Mouse (Mus musculus) testis, adult 2 months (tissue): Measurements from ENCODE around the gene Klhl40. TPM values are rescaled to one million over a fixed set of nuclear protein-coding genes. Genes with fewer than 3 reads are reported as not detected.

Experiments
- H3K27ac ChIP-seq: fragments of 200-500 bp; 2 replicates; pipeline ENCODE4 v1.5.1; 2012; ENCODE audit warnings: low read depth, low read length; ENCODE audit not compliant: control insufficient read depth, insufficient read depth
- H3K27me3 ChIP-seq: fragments of 200-500 bp; 2 replicates; pipeline ENCODE4 v1.6.1; 2012; ENCODE audit warnings: mild to moderate bottlenecking, low read length, moderate library complexity; ENCODE audit not compliant: control insufficient read depth, insufficient read depth
- H3K36me3 ChIP-seq: fragments of 200-500 bp; 2 replicates; pipeline ENCODE4 v1.6.1; 2012; ENCODE audit warnings: mild to moderate bottlenecking, low read length; ENCODE audit not compliant: control insufficient read depth, insufficient read depth
- H3K4me1 ChIP-seq: fragments of 200-500 bp; 2 replicates; pipeline ENCODE4 v1.6.1; 2012; ENCODE audit warnings: low read length; ENCODE audit not compliant: control insufficient read depth, insufficient read depth
- H3K4me3 ChIP-seq: fragments of 200-500 bp; 2 replicates; pipeline ENCODE4 v1.5.1; 2012; ENCODE audit warnings: low read depth, mild to moderate bottlenecking, low read length, moderate library complexity, mixed read lengths; ENCODE audit not compliant: control insufficient read depth
- CTCF ChIP-seq: fragments of 200-500 bp; IDR thresholded peaks from 2 replicates; pipeline ENCODE4 v1.5.1; 2012; ENCODE audit warnings: low read depth, mild to moderate bottlenecking, inconsistent platforms, low read length, moderate library complexity; ENCODE audit not compliant: control insufficient read depth, insufficient read depth, insufficient replicate concordance
- POLR2A ChIP-seq: fragments of 200-500 bp; IDR thresholded peaks from 2 replicates; pipeline ENCODE4 v1.6.1; 2012; ENCODE audit warnings: low read depth, mild to moderate bottlenecking, inconsistent platforms, low read length, moderate library complexity; ENCODE audit not compliant: control insufficient read depth
- polyA plus RNA-seq: library from polyadenylated mRNA; depleted of rRNA; stranded (reverse); fragments of >200 nt; gene quantifications from 2 replicates; pipeline ENCODE4 v1.2.3, GENCODE M21; 2012

Klhl40 gene
- polyA plus RNA-seq, 1 experiment: 0.14 TPM

GRCm38 (mm10) chr9:121819073-121819770 is 41.8 kb downstream of the Klhl40 start:
- no peaks in the 10 kb centered on the region for H3K27me3 ChIP-seq
- TF ChIP-seq POLR2A (no peak), CTCF (no peak)
- H3K4me3 ChIP-seq: no peak overlapping the region
- peaks cover 2% of the 10 kb centered on the region; the same call in 1 of the 2 replicates for H3K4me1 ChIP-seq
- no peak overlapping the region; the same call in 1 of the 2 replicates for H3K27ac ChIP-seq
- no peaks in the 10 kb centered on the region for H3K36me3 ChIP-seq

GRCm38 (mm10) chr9:121819771-121820471 is 42.5 kb downstream of the Klhl40 start:
- Histone ChIP-seq H3K4me3 (no peak overlapping the region), H3K36me3 (0 out of 2 replicates have a peak, but pooled peaks cover 2% of the 10 kb centered on the region), H3K27ac (no peak overlapping the region; the same call in 1 of the 2 replicates), H3K27me3 (no peaks in the 10 kb centered on the region), H3K4me1 (peaks cover 2% of the 10 kb centered on the region; the same call in 1 of the 2 replicates)
- no peak for TF ChIP-seq CTCF
- TF ChIP-seq POLR2A: no peak

GRCm38 (mm10) chr9:121820765-121821164 is 43.4 kb downstream of the Klhl40 start:
- TF ChIP-seq POLR2A (no peak), CTCF (no peak)
- Histone ChIP-seq H3K4me3 (no peak overlapping the region), H3K27ac (no peak overlapping the region), H3K4me1 (peaks cover 2% of the 10 kb centered on the region; the same call in 1 of the 2 replicates), H3K27me3 (no peaks in the 10 kb centered on the region), H3K36me3 (0 out of 2 replicates have a peak, but pooled peaks cover 2% of the 10 kb centered on the region)

- Histone ChIP-seq H3K4me3 (no peak overlapping the region), H3K36me3 (0 out of 2 replicates have a peak, but pooled peaks cover 2% of the 10 kb centered on the region), H3K27ac (no peak overlapping the region), H3K27me3 (no peaks in the 10 kb centered on the region), H3K4me1 (peaks cover 2% of the 10 kb centered on the region; the same call in 1 of the 2 replicates)
- no peak for TF ChIP-seq POLR2A
- no peak for TF ChIP-seq CTCF
These were observed 45.2 kb downstream of the Klhl40 start for GRCm38 (mm10) chr9:121822585-121822991.

GRCm38 (mm10) chr9:121823051-121823450 is 45.6 kb downstream of the Klhl40 start:
- no peaks in the 10 kb centered on the region for H3K27me3 ChIP-seq
- H3K27ac ChIP-seq: no peak overlapping the region
- peaks cover 2% of the 10 kb centered on the region; the same call in 1 of the 2 replicates for H3K4me1 ChIP-seq
- TF ChIP-seq POLR2A (no peak), CTCF (no peak)
- H3K4me3 ChIP-seq: no peak overlapping the region
- 0 out of 2 replicates have a peak, but pooled peaks cover 2% of the 10 kb centered on the region for H3K36me3 ChIP-seq

GRCm38 (mm10) chr9:121823991-121824390 is 46.6 kb downstream of the Klhl40 start:
- TF ChIP-seq CTCF (no peak), POLR2A (no peak)
- H3K27me3 ChIP-seq: no peaks in the 10 kb centered on the region
- no peak overlapping the region for H3K4me3 ChIP-seq
- peaks cover 2% of the 10 kb centered on the region; the same call in 1 of the 2 replicates for H3K4me1 ChIP-seq
- H3K27ac ChIP-seq: no peak overlapping the region
- 0 out of 2 replicates have a peak, but pooled peaks cover 2% of the 10 kb centered on the region for H3K36me3 ChIP-seq

GRCm38 (mm10) chr9:121826356-121826755 is 48.9 kb downstream of the Klhl40 start:
- Histone ChIP-seq H3K36me3 (0 out of 2 replicates have a peak, but pooled peaks cover 2% of the 10 kb centered on the region), H3K4me3 (no peak overlapping the region), H3K27ac (no peak overlapping the region), H3K4me1 (no peaks in the 10 kb centered on the region; the same call in 1 of the 2 replicates), H3K27me3 (no peaks in the 10 kb centered on the region)
- no peak for TF ChIP-seq POLR2A
